Mouse (Mus musculus): ENCODE data around the gene Sh3gl3. TPM values are rescaled to one million over a fixed set of nuclear protein-coding genes. Genes with fewer than 3 reads are reported as not detected.

The Sh3gl3 gene
- total RNA-seq, 2 experiments from 2014 or later: not detected

- no peak for ATAC-seq (replicated peaks; ENCODE audit: low FRiP score, low TSS enrichment, poor library complexity, severe bottlenecking)
Observed at GRCm38 (mm10) chr7:82274975-82275374, 101.3 kb downstream of the Sh3gl3 start.

GRCm38 (mm10) chr7:82275529-82276204, 102.0 kb downstream of the Sh3gl3 start:
- no peak for ATAC-seq (replicated peaks; ENCODE audit: low FRiP score, low TSS enrichment, poor library complexity, severe bottlenecking)

DNA sequence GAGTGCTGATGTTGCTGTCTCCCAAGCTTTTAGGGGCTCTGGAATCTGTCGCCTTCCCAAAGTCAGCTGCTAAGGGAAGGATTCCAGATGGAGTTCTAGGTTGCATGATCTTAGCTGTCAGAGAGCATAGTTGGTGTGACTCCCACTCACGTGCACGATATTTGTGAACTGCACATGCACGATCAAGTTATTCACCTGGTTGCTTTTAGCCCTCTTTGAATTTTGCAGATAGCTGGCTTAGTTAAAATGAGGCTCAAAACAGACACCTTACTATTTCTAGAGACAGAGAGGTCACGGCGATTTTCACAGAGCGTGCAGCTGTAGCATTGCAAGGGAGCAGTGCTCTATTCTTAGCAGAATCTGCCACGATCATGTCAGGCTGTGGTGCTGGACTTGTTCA, 108.4 kb downstream of the Sh3gl3 start:
- ATAC-seq (replicated peaks; ENCODE audit: low FRiP score, low TSS enrichment, poor library complexity, severe bottlenecking): no peak

- ATAC-seq (replicated peaks; ENCODE audit: low FRiP score, low TSS enrichment, poor library complexity, severe bottlenecking): no peak
Observed at GRCm38 (mm10) chr7:82282464-82282863, 108.8 kb downstream of the Sh3gl3 start.

GRCm38 (mm10) chr7:82287242-82287641, 113.6 kb downstream of the Sh3gl3 start:
- no peak for ATAC-seq (replicated peaks; ENCODE audit: low FRiP score, low TSS enrichment, poor library complexity, severe bottlenecking)

- no peak for ATAC-seq (replicated peaks; ENCODE audit: low FRiP score, low TSS enrichment, poor library complexity, severe bottlenecking)
Observed at GRCm38 (mm10) chr7:82293441-82293840, 119.8 kb downstream of the Sh3gl3 start.

DNA sequence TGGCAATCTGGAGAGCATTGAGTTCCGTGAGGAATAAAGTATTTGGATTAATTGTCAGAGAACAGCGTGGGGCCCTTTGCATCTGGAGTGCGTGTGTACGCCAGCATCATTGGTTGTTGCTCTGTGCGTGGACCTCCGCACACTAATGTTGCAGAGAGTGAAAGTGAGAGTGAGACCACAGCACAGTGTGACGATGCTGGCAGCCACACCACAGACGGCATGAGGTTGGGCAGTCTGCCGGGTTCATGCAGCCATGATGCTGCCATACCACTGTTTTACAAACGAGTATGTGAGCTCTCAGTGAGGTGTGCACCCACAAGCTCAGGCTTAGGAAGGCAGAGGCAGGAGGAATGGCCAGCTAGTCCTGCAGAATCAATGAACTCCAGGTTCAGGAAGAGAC, 120.4 kb downstream of the Sh3gl3 start:
- ATAC-seq (replicated peaks; ENCODE audit: low FRiP score, low TSS enrichment, poor library complexity, severe bottlenecking): no peak

DNA sequence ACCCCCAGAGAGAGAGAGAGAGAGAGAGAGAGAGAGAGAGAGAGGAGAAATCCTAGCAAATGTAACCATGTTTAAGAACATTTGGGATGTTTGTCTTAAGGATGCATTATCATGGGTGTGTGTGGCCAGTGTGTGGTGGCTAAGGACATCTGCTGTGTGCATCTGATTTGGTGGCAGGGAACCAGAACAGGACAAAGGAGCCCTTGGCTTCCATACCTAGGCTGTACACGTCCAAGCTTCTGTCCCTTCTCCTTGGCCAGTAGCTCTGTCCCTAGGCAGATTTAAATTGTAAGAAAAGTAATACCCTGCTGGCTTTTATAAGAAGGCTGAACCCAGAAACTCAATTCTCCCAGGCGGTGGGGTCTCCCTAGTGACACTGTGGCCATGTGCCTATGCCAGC, 121.0 kb downstream of the Sh3gl3 start:
- ATAC-seq (replicated peaks; ENCODE audit: low FRiP score, low TSS enrichment, poor library complexity, severe bottlenecking): no peak

- ATAC-seq (replicated peaks; ENCODE audit: low FRiP score, low TSS enrichment, poor library complexity, severe bottlenecking): no peak
Observed at GRCm38 (mm10) chr7:82308398-82308797, 134.8 kb downstream of the Sh3gl3 start.

- no peak for ATAC-seq (replicated peaks; ENCODE audit: low FRiP score, low TSS enrichment, poor library complexity, severe bottlenecking)
Observed at GRCm38 (mm10) chr7:82318515-82318914, 144.9 kb downstream of the Sh3gl3 start.

DNA sequence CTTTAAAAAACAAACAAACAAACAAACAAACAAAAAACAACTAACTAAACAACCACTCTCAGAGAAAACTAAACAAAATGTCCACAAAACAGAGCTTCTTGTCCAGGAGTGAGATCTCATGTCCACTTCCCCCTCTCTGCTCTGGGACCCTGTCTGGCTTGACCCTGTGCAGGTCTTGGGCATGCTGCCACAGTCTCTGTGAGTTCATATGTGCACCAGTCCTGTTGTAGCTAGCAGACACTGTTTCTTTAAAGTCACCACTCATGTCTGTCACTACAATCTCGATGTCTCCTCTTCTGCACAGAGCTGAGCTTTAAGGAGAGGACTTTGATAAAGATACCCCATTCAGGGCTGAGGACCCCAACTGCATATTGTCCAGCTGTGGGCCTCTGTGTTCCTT, 153.0 kb downstream of the Sh3gl3 start:
- no peak for ATAC-seq (replicated peaks; ENCODE audit: low FRiP score, low TSS enrichment, poor library complexity, severe bottlenecking)

DNA sequence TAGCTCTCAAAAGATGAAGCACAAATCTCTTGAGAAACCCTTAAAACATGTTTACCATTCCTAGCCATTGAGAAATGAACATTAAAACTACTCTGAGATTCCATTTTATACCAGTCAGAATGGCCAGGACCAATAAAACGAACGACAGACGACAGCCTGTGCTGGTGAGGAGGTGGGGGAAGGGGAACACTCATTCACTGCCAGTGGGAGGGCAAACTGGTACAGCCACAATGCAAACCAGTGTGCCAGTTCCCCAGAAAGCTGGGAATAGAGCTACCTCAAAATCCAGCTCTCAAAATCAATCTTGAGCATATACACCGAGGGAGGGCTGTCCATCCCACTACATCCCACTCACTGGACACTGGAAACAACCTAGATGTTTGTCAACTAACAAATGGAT, 153.6 kb downstream of the Sh3gl3 start:
- ATAC-seq (replicated peaks; ENCODE audit: low FRiP score, low TSS enrichment, poor library complexity, severe bottlenecking): no peak

DNA sequence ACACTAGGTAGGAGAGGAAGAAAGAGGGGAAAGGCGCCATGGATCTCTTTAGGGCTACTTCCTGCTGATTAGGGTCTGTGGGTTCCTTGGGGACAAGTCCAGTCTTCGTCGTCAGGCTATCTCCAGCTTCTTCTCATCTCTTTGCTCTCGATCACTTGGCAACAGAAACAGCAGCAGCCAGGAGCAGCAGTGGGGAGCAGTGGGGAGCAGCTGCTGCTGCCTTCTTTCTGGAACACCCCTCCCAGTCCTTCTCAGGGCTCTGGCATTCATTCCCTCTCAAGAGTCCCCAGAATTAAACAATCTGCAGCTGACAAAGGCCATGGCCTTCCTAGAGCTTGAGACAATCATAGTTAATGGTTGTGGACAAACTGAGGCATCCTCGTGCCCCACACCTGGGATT, 154.2 kb downstream of the Sh3gl3 start:
- no peak for ATAC-seq (replicated peaks; ENCODE audit: low FRiP score, low TSS enrichment, poor library complexity, severe bottlenecking)

DNA sequence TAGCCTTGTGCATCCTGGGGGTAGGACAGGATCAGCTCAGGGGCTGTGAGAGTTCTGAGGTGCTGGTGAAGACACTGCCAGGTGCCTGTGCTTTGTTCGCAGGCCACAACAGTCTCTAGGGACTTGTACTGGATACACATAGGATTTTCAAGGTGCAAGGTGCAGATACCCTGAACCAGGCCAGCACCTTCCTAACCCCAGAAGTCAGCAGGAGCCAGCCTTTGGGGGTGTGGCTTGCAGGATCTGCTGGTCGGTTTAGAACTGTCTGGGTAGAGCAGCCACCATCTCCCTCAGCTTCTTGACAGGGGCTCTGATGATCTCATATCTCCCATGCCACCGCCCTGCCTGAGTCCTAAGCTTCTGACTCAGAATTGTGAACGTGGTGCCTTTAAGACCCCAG, 156.2 kb downstream of the Sh3gl3 start:
- ATAC-seq (replicated peaks; ENCODE audit: low FRiP score, low TSS enrichment, poor library complexity, severe bottlenecking): no peak

DNA sequence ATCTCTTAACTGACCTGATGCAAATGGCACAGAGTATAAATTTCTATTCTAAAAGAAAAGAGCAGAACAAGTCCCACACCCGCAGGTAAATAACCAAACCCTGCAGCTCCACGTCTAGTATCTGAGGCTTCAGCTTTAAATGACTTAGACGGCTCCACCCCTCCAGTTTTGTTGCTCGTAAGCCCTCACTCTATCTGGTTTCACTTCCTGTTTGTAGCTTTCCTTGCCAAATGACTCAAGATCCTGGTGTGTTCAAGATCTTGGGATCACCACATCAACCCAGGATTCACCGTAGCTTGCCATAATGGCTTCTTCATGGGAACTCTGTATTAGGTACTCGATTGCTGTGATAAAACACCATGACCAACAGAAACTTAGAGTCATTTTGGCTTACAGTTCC, 157.2 kb downstream of the Sh3gl3 start:
- no peak for ATAC-seq (replicated peaks; ENCODE audit: low FRiP score, low TSS enrichment, poor library complexity, severe bottlenecking)

DNA sequence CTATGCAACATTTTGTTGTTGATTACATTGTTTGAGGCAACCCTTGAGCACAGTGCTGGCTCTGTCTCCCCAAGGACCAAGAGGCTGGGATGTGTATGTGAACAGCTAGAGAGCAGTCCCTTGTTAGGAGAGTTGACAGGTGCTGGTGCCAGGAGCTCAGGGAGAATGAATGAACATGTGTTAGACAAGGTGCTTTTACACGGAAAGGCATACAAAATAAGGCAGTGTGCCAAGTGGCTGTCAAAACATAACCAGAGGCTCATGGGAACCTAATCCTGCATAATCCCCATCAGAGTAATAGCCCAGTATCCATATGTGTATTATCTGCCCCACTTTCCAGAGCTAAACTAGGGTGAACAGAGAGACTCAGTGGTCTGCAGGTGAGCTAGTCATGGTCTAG, 160.4 kb downstream of the Sh3gl3 start:
- no peak for ATAC-seq (replicated peaks; ENCODE audit: low FRiP score, low TSS enrichment, poor library complexity, severe bottlenecking)

- no peak for ATAC-seq (replicated peaks; ENCODE audit: low FRiP score, low TSS enrichment, poor library complexity, severe bottlenecking)
Observed at GRCm38 (mm10) chr7:82335211-82336121, 161.8 kb downstream of the Sh3gl3 start, which contains the start of gene Adamtsl3. TSS of gene Adamtsl3 (plus strand) at chr7:82335694.

GRCm38 (mm10) chr7:82336132-82336531, 162.5 kb downstream of the Sh3gl3 start:
- no peak for ATAC-seq (replicated peaks; ENCODE audit: low FRiP score, low TSS enrichment, poor library complexity, severe bottlenecking)

DNA sequence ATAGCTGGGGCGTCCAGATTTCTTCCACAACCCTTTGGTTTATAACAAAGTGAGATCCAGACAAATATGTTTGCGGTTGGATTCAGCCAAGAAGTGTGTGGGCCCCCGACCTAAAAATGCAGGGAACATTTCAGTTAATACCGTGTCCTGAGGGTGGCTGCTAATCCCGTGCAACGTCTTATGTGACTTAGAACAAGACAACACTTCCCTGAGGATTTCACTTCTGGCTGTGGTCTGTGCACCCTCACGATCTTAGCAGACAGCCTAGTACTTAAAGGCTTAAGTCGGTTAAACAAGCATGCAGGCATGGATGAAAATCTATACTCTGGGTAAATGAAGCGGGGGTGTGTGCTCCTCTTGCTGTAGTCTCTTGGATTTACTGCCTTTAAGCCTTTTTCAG, 164.5 kb downstream of the Sh3gl3 start:
- no peak for ATAC-seq (replicated peaks; ENCODE audit: low FRiP score, low TSS enrichment, poor library complexity, severe bottlenecking)

GRCm38 (mm10) chr7:82338532-82338931, 164.9 kb downstream of the Sh3gl3 start:
- no peak for ATAC-seq (replicated peaks; ENCODE audit: low FRiP score, low TSS enrichment, poor library complexity, severe bottlenecking)

- ATAC-seq (replicated peaks; ENCODE audit: low FRiP score, low TSS enrichment, poor library complexity, severe bottlenecking): no peak
Observed at GRCm38 (mm10) chr7:82339214-82339613, 165.6 kb downstream of the Sh3gl3 start.

All from megakaryocyte-erythroid progenitor cell, adult 5-6 weeks (primary cell).